Mouse (Mus musculus): ENCODE measurements around the gene Foxl1.
"Not testable (repeated sequence)": the region's sequence is repeated elsewhere in the genome, so short reads cannot be mapped to it uniquely, and the experiment has no call there.

Foxl1 gene

DNA sequence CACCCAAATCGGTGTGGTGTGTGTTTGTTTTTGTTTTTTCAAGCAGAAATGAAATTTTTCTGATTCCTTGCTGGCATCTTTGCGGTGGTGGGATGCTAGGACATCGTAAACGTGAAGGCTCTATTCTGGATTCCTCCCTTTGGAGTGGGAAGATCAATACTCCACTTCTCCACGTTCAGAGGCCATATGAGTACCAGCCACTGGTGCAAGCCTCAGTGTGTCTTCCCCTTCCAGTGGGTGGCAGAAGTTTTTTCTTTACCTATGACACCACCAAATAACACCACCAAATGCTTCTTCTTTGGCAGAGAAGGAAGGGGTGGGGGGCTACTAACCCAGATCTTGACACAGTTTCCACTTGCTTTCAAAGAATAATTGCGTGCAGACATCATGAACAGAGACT is 1.5 kb upstream of the Foxl1 start:
- no peak for DNase-seq

DNA sequence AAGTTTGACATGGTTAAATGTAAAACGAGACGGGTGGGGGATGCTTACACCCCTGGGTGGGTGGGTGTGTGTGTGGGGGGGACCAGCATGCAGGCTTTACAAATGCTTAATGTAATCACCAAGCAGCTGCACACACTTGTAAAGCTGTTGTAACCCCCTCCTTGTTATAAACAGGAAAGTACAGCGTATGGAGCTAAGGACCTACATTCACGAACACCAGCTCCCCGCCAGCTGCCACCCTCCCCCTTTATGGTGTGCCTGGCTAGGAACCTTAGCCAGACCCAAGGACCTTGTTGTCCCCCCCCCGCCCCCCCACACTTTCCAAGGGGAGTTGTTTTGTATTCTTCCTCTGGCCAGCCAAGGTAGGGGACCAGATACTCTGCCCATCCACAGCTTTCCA is 1.0 kb upstream of the Foxl1 start:
- DNase-seq = no peak

DNA sequence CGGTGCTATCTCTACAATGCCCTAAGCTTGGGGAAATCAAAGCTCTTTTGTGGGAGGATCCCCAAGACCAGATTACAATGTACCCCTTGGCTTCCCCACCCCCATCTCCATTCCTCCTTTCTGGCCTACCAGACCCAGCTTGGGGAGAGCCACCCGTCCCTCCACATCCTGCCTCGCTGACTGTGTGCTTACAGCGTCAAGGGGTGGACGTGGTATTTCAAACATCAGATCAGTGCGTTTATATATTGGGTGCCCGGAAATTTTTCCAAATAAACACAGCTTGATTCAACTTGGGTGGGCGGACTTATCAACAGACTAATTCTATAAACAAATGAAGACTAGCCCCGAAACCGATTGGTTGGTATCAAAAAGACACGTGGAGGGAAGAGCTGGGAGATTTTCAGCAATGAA is 444 bp upstream of the Foxl1 start:
- DNase-seq = peak; percentile 81

DNA sequence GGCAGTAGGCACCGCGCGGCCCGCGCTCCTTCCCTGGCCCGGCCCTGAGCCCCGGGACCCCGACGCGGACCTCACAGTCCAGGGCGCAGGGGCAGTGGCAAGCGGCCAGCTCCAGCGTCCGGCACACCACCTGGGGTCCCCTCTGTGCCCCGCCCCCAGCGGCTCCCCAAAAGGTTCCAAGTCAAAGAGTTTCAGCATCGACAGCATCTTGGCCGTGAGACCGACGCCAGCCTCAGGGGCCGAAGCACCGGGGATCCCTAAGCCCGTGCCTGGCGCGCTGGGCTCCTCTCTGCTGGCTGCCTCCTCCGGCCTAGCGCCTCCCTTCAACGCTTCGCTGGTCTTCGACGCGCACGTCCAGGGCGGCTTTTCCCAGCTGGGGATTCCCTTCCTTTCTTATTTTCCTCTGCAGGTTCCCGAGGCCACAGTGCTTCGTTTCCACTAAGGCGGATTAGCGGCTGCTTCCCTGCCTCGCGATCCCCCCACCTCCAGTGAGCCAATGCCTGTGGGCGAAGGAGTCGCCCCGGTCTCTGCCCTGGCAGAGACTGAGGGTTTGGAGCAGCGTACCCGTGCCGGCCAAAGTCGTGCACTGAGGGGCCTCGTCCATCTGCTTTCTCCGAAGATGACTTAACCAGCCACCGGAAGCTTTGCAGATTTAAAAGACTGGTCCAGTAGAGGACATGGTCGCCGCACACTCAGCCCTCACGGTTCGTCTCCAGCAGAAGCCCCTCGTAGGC is 958 bp downstream of the Foxl1 start:
- peak; percentile 44 for DNase-seq

DNA sequence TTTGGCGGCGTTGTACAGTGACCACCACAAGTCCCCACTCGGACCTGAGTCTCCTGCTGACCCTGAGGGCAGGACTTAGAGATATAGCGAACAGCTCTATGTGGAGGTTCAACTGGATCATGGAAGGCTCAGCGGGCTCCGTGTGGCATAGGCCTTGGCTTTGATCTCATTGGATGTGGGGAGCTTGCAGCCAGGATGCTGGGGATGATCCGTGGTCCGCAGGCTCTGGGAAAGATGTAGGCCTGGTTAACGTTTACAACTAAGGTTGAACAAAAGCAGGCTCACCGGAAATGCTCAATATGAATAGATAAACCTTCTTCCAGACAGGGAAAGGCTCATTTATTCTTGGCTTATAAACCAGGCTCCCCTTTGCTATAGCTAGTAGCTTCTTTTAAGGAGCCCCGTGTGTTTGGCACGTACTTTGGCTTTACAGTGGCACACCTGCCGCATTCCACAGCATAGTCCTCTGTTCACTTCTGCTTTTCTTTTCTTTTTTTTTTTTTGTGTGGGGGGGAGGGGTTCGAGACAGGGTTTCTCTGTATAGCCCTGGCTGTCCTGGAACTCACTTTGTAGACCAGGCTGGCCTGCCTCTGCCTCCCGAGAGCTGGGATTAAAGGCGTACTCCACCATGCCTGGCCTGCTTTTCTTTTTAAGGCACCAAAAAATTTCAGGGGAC is 1.7 kb downstream of the Foxl1 start:
- no peak for DNase-seq

DNA sequence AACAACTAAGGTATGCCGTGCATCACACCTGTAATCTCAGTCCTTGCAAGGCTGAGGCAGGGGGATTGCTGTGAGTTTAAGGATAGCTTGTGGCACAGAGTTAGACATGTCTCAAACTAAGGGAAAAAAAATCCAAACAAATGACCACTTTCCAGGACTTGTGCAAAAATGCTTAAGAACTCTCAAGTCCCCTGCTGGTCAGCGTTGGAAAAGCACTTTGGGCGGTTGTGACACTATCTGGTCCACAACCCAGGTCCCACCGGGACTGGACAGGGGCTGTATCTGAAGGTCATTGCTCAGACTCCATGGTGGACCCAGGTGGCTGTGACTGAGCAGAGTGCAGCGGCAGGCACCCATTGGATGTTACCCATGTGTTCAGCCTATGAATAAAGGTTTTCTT is 2.8 kb downstream of the Foxl1 start:
- DNase-seq = peak; percentile 70

DNA sequence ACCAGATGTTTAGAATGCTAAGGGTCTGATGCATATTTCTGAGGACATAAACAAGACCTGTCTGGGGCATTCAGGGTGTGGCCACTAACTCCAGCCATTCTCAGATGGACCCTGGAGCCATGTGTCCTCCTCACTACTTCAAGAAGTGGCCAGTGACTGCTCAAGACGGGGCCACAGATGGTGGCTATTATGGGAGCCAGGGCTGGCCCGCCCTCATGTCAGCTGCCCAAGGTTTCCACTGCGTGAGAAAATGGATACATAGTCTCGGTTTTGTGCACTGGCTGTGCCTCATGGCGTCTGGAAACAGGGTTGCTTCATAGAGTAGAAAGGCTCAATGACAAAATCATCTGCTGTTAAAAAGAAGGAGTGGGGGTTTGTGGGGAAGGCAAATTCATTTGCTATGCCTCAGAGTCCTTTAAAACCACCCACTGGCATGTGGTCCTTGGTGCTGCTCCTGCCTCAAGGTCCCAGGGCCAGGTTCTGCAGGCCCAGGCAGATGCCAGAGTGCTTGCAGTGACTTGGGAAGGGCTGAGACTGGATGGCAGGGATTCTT is 5.3 kb downstream of the Foxl1 start:
- no peak for DNase-seq

DNA sequence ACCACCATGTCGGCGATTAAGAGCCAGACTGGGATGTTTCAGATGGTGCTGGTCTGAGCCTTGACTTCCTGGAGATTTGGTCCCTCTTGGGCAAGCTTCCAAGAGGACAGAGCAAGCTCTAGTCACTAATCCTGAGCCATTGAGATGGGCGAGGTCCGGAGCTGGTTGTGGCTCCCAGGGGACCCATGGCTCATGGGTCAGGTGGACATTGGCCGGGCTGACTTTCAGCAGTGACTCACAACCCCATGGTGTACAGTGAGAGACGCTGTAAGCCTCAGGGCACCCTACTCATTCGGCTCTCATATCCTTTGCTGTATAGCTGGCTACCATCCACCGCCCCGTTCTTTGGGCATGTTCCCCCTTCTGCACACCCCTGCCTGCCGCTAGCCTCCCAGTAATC is 6.4 kb downstream of the Foxl1 start:
- DNase-seq = no peak

DNA sequence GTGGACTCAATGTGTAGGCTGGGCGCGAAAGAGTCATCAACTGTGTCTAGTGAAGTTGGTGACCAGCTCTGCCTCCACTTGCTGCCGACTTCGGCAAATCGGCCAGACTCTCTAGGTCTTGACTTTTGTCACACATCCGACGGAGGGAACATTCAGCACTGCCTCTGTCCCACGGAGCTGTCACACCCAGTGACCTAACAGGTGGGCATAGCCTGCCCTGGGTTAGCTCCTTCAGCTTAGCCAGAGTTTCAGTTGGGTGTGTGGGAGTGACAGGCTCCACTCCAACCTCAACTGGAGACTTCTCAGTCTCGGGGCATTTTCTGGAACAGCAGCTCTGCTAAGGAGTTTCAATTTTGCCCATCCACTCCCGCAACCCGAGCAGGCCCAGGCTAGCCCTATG is 6.8 kb downstream of the Foxl1 start:
- no peak for DNase-seq

DNA sequence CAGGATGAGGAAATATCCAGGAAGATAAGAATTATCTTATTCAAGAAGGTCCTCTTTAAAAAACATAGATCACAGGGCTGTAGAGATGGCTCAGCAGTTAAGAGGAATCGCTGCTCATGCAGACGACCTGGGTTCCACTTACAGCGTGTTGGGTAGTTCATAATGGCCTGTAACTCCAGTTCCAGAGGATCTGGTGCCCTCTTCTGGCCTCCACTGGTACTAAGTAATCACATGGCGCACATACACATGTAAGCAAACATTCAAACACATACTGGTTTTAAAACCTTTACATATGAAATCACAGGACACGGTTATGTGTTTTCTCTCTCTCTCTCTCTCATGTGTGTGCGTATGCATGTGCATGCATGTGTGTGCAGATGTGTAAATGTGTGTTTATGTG is 9.1 kb downstream of the Foxl1 start:
- no peak for DNase-seq

DNA sequence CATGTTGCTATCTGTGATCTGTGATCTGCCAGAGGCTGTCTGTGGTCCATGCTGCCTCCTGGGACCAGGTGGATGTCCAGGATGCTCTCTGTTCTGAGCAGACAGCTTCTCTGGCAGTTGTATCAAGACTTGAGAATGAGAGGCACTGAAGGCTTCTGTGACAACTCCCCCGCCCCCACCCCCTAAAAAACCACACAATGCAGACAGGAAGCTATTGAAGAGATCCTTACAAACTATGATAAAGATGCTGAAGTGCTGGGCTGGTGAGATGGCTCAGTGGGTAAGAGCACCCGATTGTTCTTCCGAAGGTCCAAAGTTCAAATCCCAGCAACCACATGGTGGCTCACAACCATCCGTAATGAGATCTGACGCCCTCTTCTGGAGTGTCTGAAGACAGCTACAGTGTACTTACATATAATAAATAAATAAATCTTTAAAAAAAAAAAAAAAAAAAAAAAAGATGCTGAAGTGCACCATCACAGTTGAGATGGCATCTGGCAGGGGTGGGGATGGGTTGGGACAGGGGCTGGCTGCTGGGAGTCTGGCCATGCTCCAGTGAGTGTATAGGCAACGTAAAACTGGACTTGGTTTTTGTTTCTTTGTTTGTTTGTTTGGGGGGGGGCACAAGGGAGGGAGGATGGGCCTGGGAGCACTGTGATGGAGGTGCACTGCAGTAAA is 17.9 kb downstream of the Foxl1 start:
- DNase-seq = not testable (repeated sequence)

DNA sequence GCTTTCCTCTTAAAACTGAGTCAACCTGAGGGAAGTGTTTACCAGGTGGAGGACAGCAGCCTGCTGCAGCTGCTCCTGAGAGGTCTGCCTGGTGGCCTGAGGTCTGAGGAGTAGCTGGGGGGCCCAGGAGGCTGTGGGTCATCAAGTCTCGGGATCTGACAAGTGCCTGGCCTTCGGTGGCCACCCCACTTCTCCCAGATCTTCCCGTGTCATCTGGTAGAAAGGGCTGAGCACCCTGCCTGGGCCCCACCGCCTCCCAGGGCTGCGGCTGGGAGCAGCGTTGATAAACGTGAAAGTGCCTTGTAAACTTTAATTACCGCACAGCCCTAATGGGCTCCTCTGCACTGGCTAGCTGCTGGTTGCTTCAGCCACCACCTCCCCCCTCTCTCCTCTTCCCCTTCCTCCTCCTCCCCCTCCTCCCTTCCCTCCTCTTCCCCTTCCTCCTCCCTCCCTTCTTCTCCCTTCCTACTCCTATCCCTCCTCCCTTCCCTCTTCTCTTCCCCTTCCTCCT is 20.9 kb downstream of the Foxl1 start:
- no peak for DNase-seq

DNA sequence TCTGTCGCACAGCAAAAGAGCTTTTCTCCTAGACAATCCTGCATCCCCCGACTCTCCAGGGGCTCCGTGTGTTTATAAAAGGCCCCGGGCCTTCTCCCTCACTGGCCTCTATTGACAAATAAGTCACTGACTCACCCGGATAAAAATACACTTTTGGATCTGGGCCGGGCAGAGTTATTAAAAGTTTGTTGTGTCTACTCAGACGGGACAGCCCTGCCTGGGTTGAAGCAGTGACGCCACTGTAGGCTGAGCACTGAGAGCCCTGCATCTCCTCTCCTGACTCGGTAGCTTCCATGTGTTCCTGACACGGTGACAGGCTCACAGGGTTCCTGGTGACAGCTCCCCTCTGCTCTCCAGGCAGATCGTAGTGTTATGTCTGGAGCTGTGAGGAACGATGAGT is 24.7 kb downstream of the Foxl1 start:
- peak; percentile 87 for DNase-seq

DNA sequence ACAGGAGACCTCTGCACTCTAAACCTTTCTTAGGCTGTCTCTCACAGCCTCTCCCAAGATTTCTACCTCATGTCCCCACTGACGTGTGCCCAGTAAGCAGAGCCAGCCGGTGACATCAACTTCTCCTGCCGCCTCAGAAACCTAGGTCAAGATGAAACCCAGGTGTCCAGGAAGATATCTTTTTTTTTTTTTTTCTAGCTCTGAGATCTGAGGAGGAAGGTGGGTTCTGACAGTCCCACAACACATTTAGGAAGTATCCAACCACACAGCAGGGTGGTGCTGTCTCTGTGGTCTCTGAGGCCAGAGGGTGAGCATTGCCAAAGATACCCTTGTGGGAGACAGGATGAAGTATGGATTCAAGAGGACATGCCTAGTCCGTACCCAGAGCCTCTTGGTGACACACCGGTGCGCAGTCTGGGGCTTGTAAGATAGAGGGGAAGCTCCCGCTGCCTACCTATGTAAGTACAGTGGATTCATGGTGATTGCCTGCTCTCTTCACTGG is 29.3 kb downstream of the Foxl1 start:
- no peak for DNase-seq

DNA sequence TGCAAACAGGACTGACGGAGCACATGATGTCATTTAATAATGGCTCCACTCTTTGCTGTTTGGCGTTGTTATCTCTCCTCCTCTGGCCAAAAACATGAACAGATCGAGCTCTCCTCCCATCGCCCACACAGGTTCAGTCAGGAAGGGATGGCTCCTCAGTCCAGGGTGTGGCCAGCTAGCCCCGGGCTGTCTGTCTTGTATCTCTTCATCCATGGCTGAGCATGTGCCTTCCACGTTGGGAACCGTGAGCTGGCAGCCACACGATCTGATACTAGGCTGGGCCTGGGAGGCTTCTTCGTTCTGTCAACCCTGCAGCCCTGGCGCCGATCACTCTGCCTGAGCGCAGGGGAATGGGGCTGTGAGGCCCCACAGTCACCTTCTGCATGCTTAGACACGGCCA is 31.1 kb downstream of the Foxl1 start:
- no peak for DNase-seq

DNA sequence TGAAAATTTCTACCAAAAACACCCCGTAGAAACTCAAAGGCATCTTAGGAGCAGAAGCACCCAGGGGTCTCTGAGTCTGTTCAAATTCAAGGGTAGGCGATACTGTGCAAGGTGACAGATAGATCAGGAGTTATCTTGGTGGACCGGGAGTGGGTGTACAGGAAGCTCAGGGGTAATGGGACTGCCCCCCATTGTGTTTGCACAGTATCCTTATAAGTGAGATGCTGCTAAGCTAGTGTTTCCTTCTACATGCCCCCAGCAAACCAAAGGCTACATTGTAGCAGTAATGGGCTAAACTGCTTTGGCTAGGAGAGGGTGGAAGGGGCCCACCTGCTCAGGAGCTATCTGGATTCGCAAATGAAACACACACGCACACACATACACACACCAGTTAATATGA is 33.7 kb downstream of the Foxl1 start:
- DNase-seq = no peak

DNA sequence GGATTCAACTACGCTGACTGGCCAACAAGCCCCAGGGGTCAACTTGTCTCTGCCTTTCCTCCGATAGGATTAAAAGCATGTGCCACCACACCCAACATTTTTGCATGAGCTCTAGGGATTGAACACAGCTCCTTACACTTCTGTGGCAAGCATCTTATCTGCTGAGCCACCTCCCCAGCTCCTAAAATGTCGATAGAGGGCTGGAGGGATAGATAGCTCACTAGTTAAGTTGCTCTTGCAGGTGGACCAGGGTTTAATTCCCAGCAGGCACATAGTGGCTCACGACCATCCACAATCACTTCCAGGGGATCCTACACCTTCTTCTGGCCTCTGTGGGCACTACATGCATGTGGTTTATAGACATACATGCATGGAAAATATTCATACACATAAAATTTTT is 34.7 kb downstream of the Foxl1 start:
- DNase-seq = no peak

DNA sequence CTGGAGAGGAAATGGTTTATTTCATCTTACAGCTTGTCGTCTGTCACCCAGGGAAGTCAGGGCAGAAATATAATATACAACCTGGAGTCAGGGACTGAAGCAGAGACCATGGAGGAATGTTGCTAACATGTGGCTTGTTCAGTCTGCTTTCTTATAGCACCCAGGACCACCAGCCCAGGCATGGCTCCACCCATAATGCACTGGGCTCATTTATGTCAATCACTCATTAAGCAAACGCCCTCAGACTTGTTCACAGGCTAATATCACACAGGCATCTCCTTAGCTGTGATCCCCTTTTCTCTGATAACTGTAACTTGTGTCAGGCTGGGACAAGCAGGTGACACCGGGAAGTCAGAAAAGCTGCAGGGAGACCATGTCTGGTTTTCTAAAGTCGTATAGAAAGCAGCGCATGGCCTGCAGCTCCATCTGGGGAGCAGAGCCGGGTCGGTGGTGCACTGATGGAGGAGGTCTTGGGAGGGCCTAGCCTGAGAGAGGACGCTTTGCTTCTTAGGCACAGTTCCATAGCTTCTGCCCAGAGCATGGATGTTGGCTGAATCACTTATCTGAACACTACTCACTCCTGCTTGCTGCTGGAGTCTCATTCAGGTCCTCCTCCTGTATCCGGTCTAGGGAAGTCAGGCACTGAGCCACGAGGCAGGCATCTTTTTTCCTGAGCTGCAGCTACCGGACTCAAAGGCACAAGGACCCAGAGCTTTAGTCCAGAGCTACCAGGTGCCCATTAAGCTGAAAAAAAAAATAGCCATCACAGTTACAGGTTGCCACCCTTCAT is 35.4 kb downstream of the Foxl1 start:
- no peak for DNase-seq

DNA sequence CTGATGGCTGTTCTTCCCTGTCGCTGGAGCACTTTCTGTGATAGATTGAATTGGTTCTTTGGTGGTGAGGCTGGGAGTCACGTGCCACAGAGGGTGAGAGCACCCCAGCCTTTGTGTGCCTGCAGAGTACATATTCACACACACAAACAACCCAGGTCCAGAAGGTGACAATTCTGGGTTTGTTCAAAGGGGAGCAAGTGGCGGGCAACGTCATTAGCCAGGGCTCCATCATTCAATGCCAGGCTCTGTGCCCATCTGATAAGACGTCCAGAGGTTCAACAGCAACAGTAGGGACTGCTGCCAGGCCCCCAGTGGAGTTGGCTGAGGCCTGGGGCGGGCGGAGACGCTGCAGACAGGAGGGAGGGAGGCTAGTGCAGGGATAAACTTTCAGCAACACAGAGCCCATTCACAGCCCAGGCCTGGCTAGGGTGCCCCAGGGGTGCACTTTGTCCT is 36.3 kb downstream of the Foxl1 start:
- DNase-seq = peak; percentile 82

DNA sequence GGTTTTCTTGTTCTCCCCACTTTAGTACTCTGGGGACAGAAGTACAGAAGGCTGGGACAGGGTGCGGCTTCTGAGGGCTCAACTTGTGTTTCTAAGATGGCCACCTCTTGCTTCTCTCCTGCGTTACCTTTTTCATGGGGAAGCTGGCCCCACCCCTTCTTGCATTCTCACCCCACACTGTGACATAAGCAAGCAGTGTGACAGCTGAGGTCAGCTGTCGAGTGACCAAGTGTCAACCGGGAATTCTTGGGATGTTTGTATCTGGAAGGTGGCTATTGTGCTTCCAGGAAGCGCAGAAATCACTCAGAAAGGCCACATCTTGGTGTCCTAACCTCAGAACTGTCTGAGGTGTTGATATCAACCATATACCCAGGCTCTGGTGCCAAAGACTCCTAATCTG is 40.3 kb downstream of the Foxl1 start:
- no peak for DNase-seq

DNA sequence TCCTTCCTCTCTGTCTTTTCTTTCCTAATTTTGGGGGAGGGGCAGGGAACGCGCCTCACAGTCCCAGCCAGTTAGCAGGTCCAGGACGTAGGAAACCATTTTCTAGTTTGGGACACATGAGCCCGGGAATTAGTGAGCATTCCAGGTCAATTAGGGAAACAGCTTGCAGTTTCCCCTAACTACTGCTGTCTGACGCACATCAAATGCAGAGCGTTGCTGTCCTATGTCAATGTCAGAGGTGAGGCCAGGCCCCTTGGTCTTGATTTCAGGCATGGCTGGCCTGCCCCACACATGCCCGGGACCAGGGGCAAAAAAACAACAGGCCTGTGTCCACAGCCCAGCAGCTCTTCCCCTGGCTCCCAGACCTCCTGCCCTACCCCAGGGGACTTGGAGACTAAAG is 42.4 kb downstream of the Foxl1 start:
- DNase-seq = no peak

Data from lung, postnatal 10 days (tissue).